Mouse (Mus musculus): ENCODE measurements around the gene Tgfb2. TPM values are rescaled to one million over a fixed set of nuclear protein-coding genes. Genes with fewer than 3 reads are reported as not detected.

Tgfb2 gene
- total and polyA plus RNA-seq, 3 experiments: 0.02 to 0.33 (median 0.30) TPM

DNA sequence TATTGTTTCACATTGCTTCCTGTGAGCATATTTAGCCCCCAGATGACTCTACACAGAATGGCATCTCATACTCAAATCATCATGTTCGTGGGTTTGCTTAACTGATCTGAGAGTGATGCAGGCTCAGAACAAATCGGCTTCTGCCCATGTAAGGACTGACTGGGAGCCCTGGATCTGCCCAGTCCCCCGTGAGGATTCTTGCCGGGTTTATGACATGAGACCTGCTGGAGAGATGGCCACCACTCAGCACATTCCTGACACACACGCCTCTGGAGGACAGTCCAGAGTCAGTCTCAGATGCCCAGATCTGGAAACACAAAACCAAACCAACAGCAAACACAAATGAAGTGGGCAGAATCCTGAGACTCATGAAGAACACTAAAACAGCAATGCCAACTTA is 128.5 kb downstream of the Tgfb2 start:
- ATAC-seq (ENCODE audit: extremely low read depth, insufficient number of reproducible peaks, low FRiP score, poor library complexity, severe bottlenecking): no peak
- TF ChIP-seq CTCF (IDR thresholded peaks at IDR 0.05; ENCODE audit: low read depth, low read length) (no peak), TAL1 (conservative IDR thresholded peaks at IDR 0.05; ENCODE audit: low read depth, low read length) (no peak), GATA2 (IDR thresholded peaks at IDR 0.05; ENCODE audit: borderline replicate concordance, low read depth, low read length) (no peak)
- no peaks in the 10 kb centered on the region for H3K36me3 ChIP-seq (replicated peaks)
- no peaks in the 10 kb centered on the region for H3K4me1 ChIP-seq (ENCODE audit: insufficient read depth, low read depth, low read length)
- no peak overlapping the region for H3K4me3 ChIP-seq (ENCODE audit: low read depth, low read length)
- DNase-seq (ENCODE audit: low spot score): no peak
- H3K27me3 ChIP-seq (ENCODE audit: insufficient read depth, low read length): no peaks in the 10 kb centered on the region
- peaks cover 36% of the 10 kb centered on the region for H3K9me3 ChIP-seq (replicated peaks)

- H3K27me3 ChIP-seq (ENCODE audit: insufficient read depth, low read length): no peaks in the 10 kb centered on the region
- TF ChIP-seq GATA2 (IDR thresholded peaks at IDR 0.05; ENCODE audit: borderline replicate concordance, low read depth, low read length): no peak
- TF ChIP-seq POLR2AphosphoS5 (IDR thresholded peaks at IDR 0.05; ENCODE audit: insufficient replicate concordance, low read depth, low read length): no peak
- no peak for TF ChIP-seq CTCF (IDR thresholded peaks at IDR 0.05; ENCODE audit: low read depth, low read length)
- TF ChIP-seq GATA1 (IDR thresholded peaks at IDR 0.05; ENCODE audit: borderline replicate concordance, low read length): no peak
- H3K9me3 ChIP-seq (replicated peaks): peaks cover 41% of the 10 kb centered on the region
- no peak for DNase-seq (ENCODE audit: low spot score)
- no peak overlapping the region for H3K4me3 ChIP-seq (ENCODE audit: low read depth, low read length)
- H3K36me3 ChIP-seq (replicated peaks): no peaks in the 10 kb centered on the region
- H3K4me1 ChIP-seq (ENCODE audit: insufficient read depth, low read depth, low read length): no peaks in the 10 kb centered on the region
- ATAC-seq (ENCODE audit: extremely low read depth, insufficient number of reproducible peaks, low FRiP score, poor library complexity, severe bottlenecking): no peak
Observed at GRCm38 (mm10) chr1:186575629-186576028, 130.2 kb downstream of the Tgfb2 start.

GRCm38 (mm10) chr1:186575074-186575473 is 130.7 kb downstream of the Tgfb2 start:
- Histone ChIP-seq H3K4me3 (ENCODE audit: low read depth, low read length) (no peak overlapping the region), H3K4me1 (ENCODE audit: insufficient read depth, low read depth, low read length) (no peaks in the 10 kb centered on the region), H3K9me3 (replicated peaks) (peaks cover 40% of the 10 kb centered on the region), H3K27me3 (ENCODE audit: insufficient read depth, low read length) (no peaks in the 10 kb centered on the region), H3K36me3 (replicated peaks) (no peaks in the 10 kb centered on the region)
- TF ChIP-seq TAL1 (conservative IDR thresholded peaks at IDR 0.05; ENCODE audit: low read depth, low read length) (no peak), POLR2AphosphoS5 (IDR thresholded peaks at IDR 0.05; ENCODE audit: insufficient replicate concordance, low read depth, low read length) (no peak), GATA2 (IDR thresholded peaks at IDR 0.05; ENCODE audit: borderline replicate concordance, low read depth, low read length) (no peak), CTCF (IDR thresholded peaks at IDR 0.05; ENCODE audit: low read depth, low read length) (no peak), GATA1 (IDR thresholded peaks at IDR 0.05; ENCODE audit: borderline replicate concordance, low read length) (no peak)
- no peak for ATAC-seq (ENCODE audit: extremely low read depth, insufficient number of reproducible peaks, low FRiP score, poor library complexity, severe bottlenecking)
- DNase-seq (ENCODE audit: low spot score): no peak

Other genes starting within 250 kb of the Tgfb2 start
- 23.1 and 28.5 TPM in 2 replicates for gene Rrp15, start 43.4 kb upstream of the Tgfb2 start, total RNA-seq (2014; fragmentation: Nextera tagmentation)
- gene Rrp15, start 43.4 kb upstream of the Tgfb2 start, total RNA-seq (2017): 62.3 and 71.9 TPM in 2 replicates
- gene Rrp15, start 43.4 kb upstream of the Tgfb2 start, polyA plus RNA-seq (2012): 11.9 and 12.4 TPM in 2 replicates